Mouse (Mus musculus): Measurements from ENCODE around the gene Rab6b.

DNA sequence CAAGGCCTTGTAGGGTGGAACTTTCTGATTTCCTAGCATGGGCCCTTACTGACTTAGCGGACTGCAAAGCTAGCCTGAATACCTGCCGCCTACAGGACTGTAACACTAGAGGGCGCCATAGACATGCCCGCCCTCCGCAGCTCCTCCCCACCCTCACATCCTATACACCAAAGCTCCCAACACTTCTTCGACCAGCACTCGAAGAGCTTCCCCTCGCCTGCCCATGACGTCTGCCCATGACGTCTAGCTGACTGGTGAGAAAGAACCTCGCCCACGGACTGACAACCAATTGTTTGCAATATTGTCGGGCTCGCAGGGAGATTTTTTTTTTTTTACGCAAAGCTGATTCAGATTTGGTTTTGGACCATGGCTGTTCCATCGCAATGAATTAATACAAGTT lies 96.3 kb downstream of the Rab6b start:
- TF ChIP-seq CTCF (IDR thresholded peaks at IDR 0.05; ENCODE audit: low read depth, low read length): peak; percentile 97
- no peak for TF ChIP-seq POLR2A (IDR thresholded peaks at IDR 0.05; ENCODE audit: insufficient read depth, low read length)
- no peak for TF ChIP-seq EP300 (IDR thresholded peaks at IDR 0.05; ENCODE audit: insufficient read depth, low read depth, low read length)
